Mouse (Mus musculus) embryonic stem cell, embryonic (primary cell): ENCODE results near the gene Mrps18b.

Experiments used
- CTCF ChIA-PET, 4 experiments: fragments of 300-600 bp in 2 of 4; fragments of 350-600 bp in 2 of 4; sonication (Branson Sonifier 250); formaldehyde crosslinking; loops; one replicate each; lab custom pipeline; 2022; ENCODE audit warnings: inconsistent platforms in 2 of 4; lab: Charles Lee
- POLR2A ChIA-PET, 4 experiments: fragments of 300-600 bp in 2 of 4; fragments of 350-600 bp in 2 of 4; sonication (Branson Sonifier 250); formaldehyde crosslinking; loops; one replicate each; lab custom pipeline; 2022; ENCODE audit warnings: antibody characterized with exemption in 4 of 4, inconsistent platforms in 1 of 4; lab: Charles Lee

Mrps18b gene

DNA sequence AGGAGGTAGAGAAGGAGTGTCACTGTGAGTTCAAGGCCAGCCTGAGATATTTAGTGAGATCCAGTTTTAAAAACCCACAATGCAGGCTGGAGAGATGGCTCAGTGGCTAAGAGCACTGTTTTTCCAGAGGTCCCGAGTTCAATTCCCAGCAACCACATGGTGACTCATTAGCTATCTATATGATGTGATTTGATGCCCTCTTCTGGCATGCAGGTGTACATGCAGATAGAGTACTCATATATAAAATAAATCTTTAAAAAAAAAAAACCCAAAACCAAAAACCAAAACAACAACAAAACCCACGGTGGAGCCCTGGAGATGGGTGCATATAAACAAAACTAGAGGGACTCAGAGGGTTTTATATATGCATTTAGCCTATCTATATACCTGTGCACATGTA lies 8.6 kb downstream of the Mrps18b start:
- ChIA-PET CTCF (interaction anchor here in 3 of 4 experiments (0.5 to 2.9 kb wide), 12 partner anchors 8 to 356 kb away, joined by 3 to 9 read pairs (median 3); partner anchors contain the start of genes Mrps18b (in 1 of the 3) and Ppp1r10 (in 1 of the 3)), POLR2A (interaction anchor here in 3 of 4 experiments (0.6 to 9.4 kb wide), 33 partner anchors 8 to 739 kb away, joined by 3 to 147 read pairs (median 5); partner anchors contain the start of genes 2310061I04Rik (in 2 of the 3), Flot1 (in 2 of the 3), Mrps18b (in 2 of the 3) and Ppp1r10 (in 2 of the 3))

DNA sequence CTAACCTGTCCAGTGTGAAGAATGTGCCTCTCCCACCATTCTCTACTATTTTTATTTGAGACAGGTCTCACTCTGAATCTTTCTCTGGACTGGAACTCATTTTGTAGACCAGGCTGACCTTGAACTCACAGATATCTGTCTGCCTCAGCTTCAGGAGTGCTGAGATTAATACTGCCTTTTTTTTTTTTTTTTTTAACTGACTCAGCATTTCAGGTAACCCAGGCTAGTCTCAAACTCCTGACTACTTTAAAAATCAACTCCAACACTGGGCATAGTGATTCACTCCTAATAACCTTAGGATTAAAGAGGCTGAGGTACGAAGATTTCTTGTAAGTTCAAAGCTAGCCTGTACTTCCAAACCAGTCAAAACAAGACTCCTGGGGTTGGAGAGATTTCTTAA lies 10.6 kb downstream of the Mrps18b start:
- POLR2A ChIA-PET: interaction anchor here in 3 of 4 experiments (0.6 to 9.4 kb wide), 14 partner anchors 7 to 74 kb away, joined by 3 to 147 read pairs (median 13); partner anchors contain the start of genes 2310061I04Rik (in 2 of the 3), Mrps18b (in 2 of the 3), Ppp1r10 (in 2 of the 3) and Mdc1 (in 1 of the 3)

DNA sequence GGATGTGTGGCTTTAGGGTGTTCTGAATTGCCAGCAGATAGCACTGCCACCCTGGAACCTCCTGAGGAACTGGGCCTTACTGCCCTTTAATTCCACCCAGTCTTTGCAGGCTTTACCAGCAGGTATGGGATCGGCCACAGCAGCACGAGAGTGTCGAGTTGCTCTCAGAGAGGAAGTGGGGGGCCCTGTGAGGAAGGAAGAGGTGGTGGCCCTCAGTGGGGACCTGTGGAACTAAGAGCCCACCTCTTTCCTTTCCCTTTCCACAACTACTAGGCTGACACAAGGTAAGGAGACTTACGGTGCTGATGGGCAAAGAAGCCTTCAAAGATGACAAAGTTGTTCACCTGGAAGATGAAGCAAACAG lies 12.2 kb downstream of the Mrps18b start:
- POLR2A ChIA-PET: interaction anchor here in 2 of 4 experiments (0.8 to 1.4 kb wide), 6 partner anchors 11 to 81 kb away, joined by 3 to 7 read pairs (median 3); partner anchors contain the start of genes Flot1 (in 1 of the 2), Mrps18b (in 1 of the 2) and Ppp1r10 (in 1 of the 2)

More for the DNA sequence above, 10.6 kb downstream of the Mrps18b start:
- CTCF ChIA-PET: no interaction called here

DNA sequence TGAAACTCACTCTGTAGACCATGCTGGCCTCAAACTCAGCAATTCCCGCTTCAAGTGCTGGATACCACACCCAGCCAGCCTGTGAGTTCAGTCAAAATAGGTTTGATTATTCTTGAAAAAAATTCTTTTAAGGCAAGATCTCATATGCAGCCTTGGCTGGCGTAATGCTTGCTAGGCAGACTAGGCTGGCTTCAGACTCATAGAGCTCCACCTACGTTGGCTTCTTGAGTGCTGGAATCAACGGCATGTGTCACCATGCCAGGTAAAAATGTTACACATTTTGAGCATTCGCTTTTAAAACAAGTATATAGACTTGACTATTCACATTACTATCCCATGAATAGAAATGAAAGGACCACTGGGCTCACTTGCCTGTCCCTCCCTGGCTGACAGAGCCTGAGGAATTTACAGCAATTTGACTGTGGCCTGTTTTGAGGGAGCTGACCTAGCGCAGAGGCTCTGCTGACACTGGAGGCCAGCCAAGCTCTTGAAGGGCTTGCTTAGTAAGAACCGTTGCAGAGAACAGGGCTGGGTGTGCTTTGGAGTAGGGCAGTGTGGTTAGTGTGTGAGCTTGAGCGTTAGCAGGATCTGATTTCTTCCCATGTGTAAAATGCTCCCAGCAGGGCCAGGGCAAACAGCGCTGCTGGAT lies 12.7 kb downstream of the Mrps18b start:
- ChIA-PET CTCF (interaction anchor here in 1 of 4 experiments (0.8 kb wide), 1 partner anchor 337 kb away, joined by 3 read pairs; no protein-coding TSS in a partner anchor), POLR2A (interaction anchor here in 3 of 4 experiments (0.7 to 1.4 kb wide), 10 partner anchors 10 to 168 kb away, joined by 3 to 8 read pairs (median 4); partner anchors contain the start of genes Flot1 (in 1 of the 3), Mrps18b (in 1 of the 3) and Ppp1r10 (in 1 of the 3))

More for the DNA sequence above, 12.2 kb downstream of the Mrps18b start:
- CTCF ChIA-PET: interaction anchor here in 1 of 4 experiments (0.8 kb wide), 1 partner anchor 337 kb away, joined by 3 read pairs; no protein-coding TSS in a partner anchor

DNA sequence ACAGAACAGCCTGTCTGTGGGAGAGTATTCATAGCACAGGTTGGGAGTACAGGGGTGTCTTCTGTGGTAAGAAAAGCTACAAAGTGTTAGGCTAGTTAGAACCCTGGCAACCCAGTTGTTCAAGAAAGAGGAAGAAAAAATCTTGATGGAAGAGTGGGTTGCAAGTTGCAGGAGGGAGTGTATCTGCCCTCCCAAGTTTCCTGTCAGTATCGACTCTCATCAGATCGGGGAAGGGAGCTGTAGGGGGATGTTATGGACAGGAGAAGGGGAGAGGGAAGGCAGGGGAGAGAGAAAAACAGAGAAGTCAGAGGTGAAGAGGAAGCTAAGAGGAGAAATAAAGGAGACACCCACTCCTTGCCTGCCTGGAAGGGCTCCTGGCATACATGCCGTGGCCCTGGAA lies 15.6 kb downstream of the Mrps18b start:
- ChIA-PET POLR2A (interaction anchor here in 3 of 4 experiments (0.7 to 13.4 kb wide), 20 partner anchors 7 to 121 kb away, joined by 3 to 147 read pairs (median 8); partner anchors contain the start of genes Atat1 (in 2 of the 3), Mrps18b (in 2 of the 3), Ppp1r10 (in 2 of the 3) and Dhx16 (in 1 of the 3)), CTCF (no interaction called here)

DNA sequence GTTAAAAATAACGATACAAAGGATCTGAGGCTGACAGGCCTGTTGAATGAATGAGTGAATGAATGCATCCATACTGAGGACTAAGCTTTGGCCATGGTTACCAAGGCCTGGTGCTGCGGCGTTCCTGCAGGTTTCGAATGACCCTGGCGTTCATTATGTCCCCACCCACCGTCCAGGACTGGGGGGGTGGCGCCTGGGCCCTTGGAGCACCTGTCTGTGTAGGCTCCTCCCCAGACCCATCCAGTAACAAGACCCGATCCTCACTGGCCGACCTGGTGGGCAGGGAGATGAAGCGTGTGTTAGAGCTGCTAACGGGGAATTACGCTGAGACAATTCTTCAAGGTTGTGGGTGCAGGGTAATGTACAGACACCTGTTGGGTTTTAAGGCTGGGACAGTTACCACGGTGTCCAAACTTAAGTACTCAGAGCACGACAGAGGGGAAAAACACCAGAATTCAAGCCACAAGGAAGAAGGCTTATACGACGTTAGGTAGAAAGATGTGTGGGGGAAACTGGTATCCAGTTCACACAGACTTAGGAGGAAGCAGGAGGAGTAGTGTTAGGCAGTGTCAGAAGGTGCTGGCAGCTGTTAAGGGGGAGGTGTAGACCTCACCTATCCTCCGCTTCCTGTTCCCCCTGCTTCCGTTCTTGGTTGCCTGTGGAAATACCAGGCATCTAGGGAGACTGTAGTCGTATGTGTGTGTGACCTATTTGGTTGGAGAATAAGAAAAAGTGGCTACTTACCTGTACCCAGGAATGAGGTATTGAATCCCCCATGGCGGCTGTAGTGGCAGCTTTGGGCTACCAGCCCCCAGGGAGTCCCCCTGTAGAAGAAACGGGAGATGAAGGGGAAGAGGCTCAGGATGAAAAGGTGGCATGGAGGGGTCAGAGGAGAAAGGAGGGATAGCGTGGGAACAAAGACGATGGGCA lies 18.3 kb downstream of the Mrps18b start:
- ChIA-PET CTCF (interaction anchor here in 3 of 4 experiments (0.7 to 2.1 kb wide), 6 partner anchors 24 to 96 kb away, joined by 3 to 5 read pairs (median 3); no protein-coding TSS in a partner anchor), POLR2A (interaction anchor here (0.6 to 13.4 kb wide), 31 partner anchors 10 to 302 kb away, joined by 3 to 147 read pairs (median 7); partner anchors contain the start of genes Mdc1 (in 3 of the 4), Mrps18b (in 3 of the 4), Ppp1r10 (in 3 of the 4) and Atat1 (in 2 of the 4))

DNA sequence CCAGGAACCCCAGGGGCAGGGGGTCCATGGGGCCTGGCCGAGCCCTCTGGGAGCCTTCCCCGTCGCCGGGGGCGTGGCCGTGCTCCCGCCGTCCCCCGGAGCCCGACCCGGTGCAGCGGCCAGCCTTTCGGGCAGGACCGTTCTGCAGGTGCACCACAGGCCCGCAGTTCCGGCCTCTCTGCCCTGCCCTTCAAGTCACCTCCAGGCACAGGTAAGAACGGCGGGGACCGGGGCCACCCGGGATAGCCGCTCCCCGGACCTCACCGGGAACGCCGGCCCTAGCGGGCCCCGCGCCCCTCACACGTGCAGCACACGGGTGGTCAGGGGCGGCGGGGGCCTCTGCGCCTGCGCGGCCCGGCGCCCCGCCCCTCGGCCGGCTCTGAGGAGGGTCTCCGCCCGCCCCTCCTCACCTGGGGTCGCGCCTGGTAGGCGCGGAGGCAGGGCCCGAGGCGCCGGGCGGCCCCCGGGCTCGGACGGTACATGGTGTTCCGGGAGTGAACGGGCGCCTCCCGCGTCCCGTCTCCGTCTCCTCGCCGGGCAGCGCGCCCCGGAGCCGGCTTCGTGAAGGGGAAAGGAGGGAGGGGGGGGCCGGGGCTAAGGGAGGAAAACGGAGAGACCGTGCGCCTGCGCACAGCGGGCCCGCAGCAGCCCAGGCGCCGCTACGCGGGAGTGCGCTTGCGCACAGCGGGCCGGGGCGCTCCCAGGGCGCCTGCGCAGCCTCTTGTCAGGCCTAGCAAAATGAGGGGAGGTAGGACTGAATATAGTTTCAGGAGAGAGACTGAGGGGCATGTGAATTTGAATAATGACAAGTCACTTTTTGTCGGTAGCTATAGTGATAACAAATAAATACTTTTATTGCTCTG lies 19.2 kb downstream of the Mrps18b start, which contains the start of gene 2310061I04Rik:
Gene 2310061I04Rik (minus strand): TSS at position 651 of the 863 bp plus-strand sequence.
- ChIA-PET CTCF (interaction anchor here in 3 of 4 experiments (0.8 to 2.1 kb wide), 6 partner anchors 23 to 97 kb away, joined by 3 to 5 read pairs (median 3); no protein-coding TSS in a partner anchor), POLR2A (interaction anchor here (0.6 to 13.4 kb wide), 36 partner anchors 9 to 301 kb away, joined by 3 to 147 read pairs (median 8); partner anchors contain the start of genes Mdc1 (in 3 of the 4), Mrps18b (in 3 of the 4), Ppp1r10 (in 3 of the 4) and Atat1 (in 2 of the 4))

DNA sequence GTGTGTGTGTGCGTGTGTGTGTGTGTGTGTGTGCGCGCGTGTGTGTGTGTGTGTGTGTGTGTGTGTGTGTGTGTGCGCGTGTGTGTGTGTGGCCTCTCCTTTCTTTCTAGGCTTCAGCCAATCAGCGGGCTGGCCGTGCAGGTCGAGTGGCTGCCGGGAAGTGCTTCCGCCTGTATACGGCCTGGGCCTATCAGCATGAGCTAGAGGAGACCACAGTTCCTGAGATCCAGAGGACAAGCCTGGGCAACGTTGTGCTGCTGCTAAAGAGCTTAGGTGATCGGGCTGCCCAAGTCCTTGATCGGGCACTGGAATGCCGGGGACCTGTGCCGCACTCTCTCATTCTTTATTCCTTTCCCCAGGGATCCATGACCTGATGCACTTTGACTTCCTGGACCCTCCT lies 28.5 kb downstream of the Mrps18b start:
- ChIA-PET POLR2A (interaction anchor here (0.5 to 6.9 kb wide), 84 partner anchors 7 to 753 kb away, joined by 3 to 73 read pairs (median 6); partner anchors contain the start of genes Dhx16 (in 3 of the 4), Mdc1 (in 3 of the 4), Mrps18b (in 3 of the 4) and Ppp1r10 (in 3 of the 4)), CTCF (interaction anchor here (0.5 to 4.5 kb wide), 26 partner anchors 8 to 173 kb away, joined by 3 to 28 read pairs (median 4); partner anchors contain the start of genes Dhx16 (in 2 of the 4), Flot1 (in 1 of the 4), Mdc1 (in 1 of the 4) and Mrps18b (in 1 of the 4))

DNA sequence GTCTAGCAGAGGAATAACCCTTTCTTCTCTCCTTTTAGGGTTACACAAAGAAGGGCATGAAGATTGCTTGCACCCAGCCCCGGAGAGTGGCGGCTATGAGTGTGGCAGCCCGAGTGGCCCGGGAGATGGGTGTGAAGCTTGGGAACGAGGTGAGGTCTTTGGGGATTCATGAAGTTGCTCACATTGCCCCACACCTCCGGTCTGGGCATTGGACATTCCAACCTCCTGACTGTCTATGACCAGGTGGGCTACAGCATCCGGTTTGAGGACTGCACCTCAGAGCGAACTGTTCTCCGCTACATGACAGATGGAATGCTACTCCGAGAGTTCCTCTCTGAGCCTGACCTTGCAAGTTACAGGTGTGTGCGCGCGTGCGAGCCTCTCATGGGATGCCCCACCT lies 32.4 kb downstream of the Mrps18b start:
- POLR2A ChIA-PET: interaction anchor here in 3 of 4 experiments (0.9 to 2.3 kb wide), 4 partner anchors 9 to 48 kb away, joined by 3 to 9 read pairs (median 4); no protein-coding TSS in a partner anchor
- CTCF ChIA-PET: interaction anchor here in 2 of 4 experiments (0.5 to 2.1 kb wide), 2 partner anchors 10 to 449 kb away, joined by 3 to 7 read pairs; no protein-coding TSS in a partner anchor

DNA sequence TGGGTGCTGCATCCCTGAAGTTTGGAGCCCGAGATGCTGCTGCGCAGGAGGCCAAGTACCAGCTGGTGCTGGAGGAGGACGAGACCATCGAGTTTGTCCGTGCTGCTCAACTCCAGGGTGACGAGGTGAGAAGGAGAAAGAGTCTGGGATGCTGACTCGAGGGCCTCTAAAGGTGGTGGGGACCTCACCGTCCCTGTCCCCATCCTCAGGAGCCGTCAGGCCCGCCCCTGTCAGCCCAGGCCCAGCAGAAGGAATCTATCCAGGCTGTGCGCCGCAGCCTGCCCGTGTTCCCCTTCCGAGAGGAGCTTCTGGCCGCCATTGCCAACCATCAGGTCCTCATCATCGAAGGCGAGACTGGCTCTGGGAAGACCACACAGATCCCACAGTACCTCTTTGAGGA lies 33.3 kb downstream of the Mrps18b start:
- ChIA-PET POLR2A (interaction anchor here in 3 of 4 experiments (0.7 to 6.9 kb wide), 28 partner anchors 7 to 1163 kb away, joined by 3 to 73 read pairs (median 4); partner anchors contain the start of genes Flot1 (in 3 of the 3), Ier3 (in 2 of the 3), Nrm (in 2 of the 3) and Gabbr1 (in 1 of the 3)), CTCF (interaction anchor here (0.6 to 2.1 kb wide), 4 partner anchors 9 to 24 kb away, joined by 4 to 12 read pairs (median 6); no protein-coding TSS in a partner anchor)

DNA sequence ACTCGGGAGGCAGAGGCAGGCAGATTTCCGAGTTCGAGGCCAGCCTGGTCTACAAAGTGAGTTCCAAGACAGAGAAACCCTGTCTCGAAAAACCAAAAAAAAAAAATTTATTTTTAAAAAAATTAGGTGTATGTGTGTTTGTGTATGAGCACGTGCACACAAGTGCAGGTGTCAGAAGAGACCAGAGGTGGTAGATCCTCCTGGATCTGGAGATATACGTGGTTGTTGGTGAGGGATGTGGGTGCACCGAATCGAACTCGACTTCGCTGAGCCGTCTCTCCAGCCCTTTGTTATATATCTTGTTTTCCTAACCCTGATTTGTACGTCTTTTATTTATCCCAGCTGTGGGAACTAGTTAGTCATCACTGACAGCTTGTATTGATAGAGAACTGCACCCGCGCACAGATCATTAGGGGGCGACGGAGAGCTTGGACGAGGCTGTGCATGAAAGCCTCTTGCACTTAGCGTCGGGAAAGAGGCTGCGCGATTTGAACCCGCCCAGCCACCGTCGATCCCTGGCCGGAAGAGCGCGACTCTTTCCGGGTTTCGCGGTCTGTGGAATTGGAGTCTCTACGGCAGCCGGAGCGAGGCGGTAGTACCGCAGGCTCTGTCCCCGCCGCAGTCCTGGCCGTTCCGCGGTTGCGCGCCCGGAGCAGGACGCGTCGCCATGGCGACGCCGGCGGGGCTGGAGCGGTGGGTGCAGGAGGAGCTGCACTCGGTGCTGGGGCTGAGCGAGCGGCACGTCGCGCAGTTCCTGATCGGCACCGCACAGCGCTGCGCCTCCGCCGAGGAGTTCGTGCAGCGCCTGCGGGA lies 36.7 kb downstream of the Mrps18b start, which contains the start of gene Dhx16:
Gene Dhx16 (plus strand): TSS at position 575 of the 813 bp plus-strand sequence.
- ChIA-PET CTCF (interaction anchor here (0.6 to 2.7 kb wide), 38 partner anchors 8 to 1112 kb away, joined by 3 to 11 read pairs (median 3); partner anchors contain the start of genes Ppp1r18 (in 2 of the 4), Abcf1 (in 1 of the 4), Flot1 (in 1 of the 4) and Ier3 (in 1 of the 4)), POLR2A (interaction anchor here (0.6 to 6.9 kb wide), 52 partner anchors 8 to 285 kb away, joined by 3 to 73 read pairs (median 6); partner anchors contain the start of genes Mrps18b (in 4 of the 4), Ppp1r10 (in 4 of the 4), 2310061I04Rik (in 2 of the 4) and Ier3 (in 2 of the 4))

DNA sequence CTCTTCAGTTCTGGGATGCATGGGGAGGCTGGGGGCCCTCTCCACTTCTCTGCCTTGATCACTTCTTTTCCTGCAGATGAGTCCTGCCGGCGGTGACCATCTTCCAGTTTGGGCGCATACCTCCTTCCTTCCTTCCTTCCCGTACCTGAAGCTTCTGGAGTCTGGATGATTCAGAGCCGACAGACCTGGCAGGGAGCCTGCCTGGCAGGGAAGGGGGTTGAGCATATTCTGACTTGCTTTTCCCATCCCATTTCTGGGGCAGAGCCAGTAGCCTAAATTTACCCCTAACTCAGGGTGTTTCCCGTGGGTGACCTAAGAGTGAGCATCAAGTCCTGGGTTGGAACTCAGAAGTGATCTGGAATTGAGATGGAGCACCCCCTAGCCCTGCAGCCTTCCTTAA lies 41.5 kb downstream of the Mrps18b start:
- CTCF ChIA-PET: interaction anchor here (0.6 to 3.4 kb wide), 41 partner anchors 10 to 295 kb away, joined by 3 to 58 read pairs (median 5); partner anchors contain the start of genes Ppp1r18 (in 3 of the 4), Nrm (in 2 of the 4), Ier3 (in 1 of the 4) and Mdc1 (in 1 of the 4)
- POLR2A ChIA-PET: interaction anchor here (0.5 to 3.5 kb wide), 35 partner anchors 10 to 137 kb away, joined by 3 to 44 read pairs (median 5); partner anchors contain the start of genes Mdc1 (in 3 of the 4), Nrm (in 2 of the 4), Ier3 (in 1 of the 4) and Mrps18b (in 1 of the 4)

DNA sequence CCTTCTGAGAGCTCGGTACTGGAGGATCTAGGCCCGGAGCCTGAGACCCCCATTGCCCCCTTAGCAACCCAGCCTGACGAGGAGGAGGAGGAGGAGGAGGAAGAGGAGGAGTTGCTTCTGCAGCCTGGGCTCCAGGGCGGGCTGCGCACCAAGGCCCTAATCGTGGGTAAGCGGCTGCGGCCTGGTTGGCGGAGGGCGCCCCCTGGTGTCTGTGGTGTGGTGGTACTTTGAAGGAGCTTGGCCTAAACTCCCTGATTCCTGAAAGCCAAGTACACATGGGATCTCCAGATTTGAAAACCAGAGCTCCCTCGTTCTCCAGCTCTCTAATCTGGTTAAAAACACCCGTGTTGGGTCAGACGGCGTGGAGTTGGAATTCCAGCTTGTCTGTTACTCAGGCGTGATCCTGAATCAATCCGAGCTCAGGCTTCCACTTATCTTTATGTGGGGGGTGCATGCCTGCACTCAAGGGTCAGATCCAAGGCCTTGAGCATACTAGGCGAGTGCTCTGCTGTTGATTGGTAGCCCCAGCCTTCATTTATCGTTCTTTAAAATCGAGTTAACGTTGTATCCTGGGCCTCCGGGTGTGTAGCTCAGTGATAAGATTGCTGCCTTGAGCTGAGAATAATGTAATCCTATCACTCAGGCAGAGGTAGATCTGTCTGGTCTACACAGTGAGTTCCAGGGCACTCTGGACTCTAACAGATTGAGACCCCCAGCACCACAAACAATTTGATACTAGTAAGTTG lies 42.2 kb downstream of the Mrps18b start:
- ChIA-PET CTCF (interaction anchor here (0.5 to 3.4 kb wide), 135 partner anchors 8 to 1908 kb away, joined by 3 to 58 read pairs (median 4); partner anchors contain the start of genes Ppp1r18 (in 4 of the 4), Ier3 (in 3 of the 4), Mdc1 (in 3 of the 4) and 2310061I04Rik (in 2 of the 4)), POLR2A (interaction anchor here (0.5 to 3.5 kb wide), 70 partner anchors 8 to 372 kb away, joined by 3 to 44 read pairs (median 4); partner anchors contain the start of genes Mdc1 (in 3 of the 4), Nrm (in 3 of the 4), Ier3 (in 2 of the 4) and Flot1 (in 1 of the 4))
